Mouse (Mus musculus) liver, adult 2 months (tissue): Measurements from ENCODE around the gene Tex2. TPM values are rescaled to one million over a fixed set of nuclear protein-coding genes. Genes with fewer than 3 reads are reported as not detected.
"Not testable (repeated sequence)": the region's sequence is repeated elsewhere in the genome, so short reads cannot be mapped to it uniquely, and the experiment has no call there.

Experiments
- DNase-seq: peaks from one replicate; pipeline ENCODE4 v3.0.0-alpha.2; 2011; ENCODE audit warnings: low read depth, low spot score; ENCODE audit errors: extremely low read depth
- H3K27ac ChIP-seq: fragments of 200-500 bp; replicated peaks from 2 replicates; pipeline ENCODE4 v1.5.1; 2012; ENCODE audit warnings: low read depth, mild to moderate bottlenecking, control low read depth, inconsistent platforms, low read length; ENCODE audit not compliant: insufficient read depth
- H3K27me3 ChIP-seq: fragments of 200-500 bp; 2 replicates; pipeline ENCODE4 v1.6.1; 2012; ENCODE audit warnings: mild to moderate bottlenecking, moderate library complexity, low read length, inconsistent platforms; ENCODE audit not compliant: control insufficient read depth, insufficient read depth
- H3K36me3 ChIP-seq: fragments of 200-500 bp; 2 replicates; pipeline ENCODE4 v1.6.1; 2012; ENCODE audit warnings: low read length, inconsistent platforms; ENCODE audit not compliant: control insufficient read depth, insufficient read depth
- H3K4me1 ChIP-seq: fragments of 200-500 bp; 2 replicates; pipeline ENCODE4 v1.6.1; 2011; ENCODE audit warnings: low read length; ENCODE audit not compliant: control insufficient read depth, insufficient read depth
- H3K4me3 ChIP-seq: fragments of 200-500 bp; 2 replicates; pipeline ENCODE4 v1.5.1; 2011; ENCODE audit warnings: low read depth, mild to moderate bottlenecking, control low read depth, low read length, moderate library complexity; ENCODE audit not compliant: insufficient read depth
- H3K79me2 ChIP-seq: fragments of 200-500 bp; 2 replicates; pipeline ENCODE4 v1.6.1; 2012; ENCODE audit warnings: inconsistent platforms, mild to moderate bottlenecking, low read length, moderate library complexity; ENCODE audit not compliant: control insufficient read depth, insufficient read depth
- H3K9ac ChIP-seq: fragments of 200-500 bp; 2 replicates; pipeline ENCODE4 v1.6.1; 2012; ENCODE audit warnings: low read depth, mild to moderate bottlenecking, control low read depth, inconsistent platforms, low read length
- CTCF ChIP-seq: fragments of 200-500 bp; IDR thresholded peaks from 2 replicates; pipeline ENCODE4 v1.5.1; 2011; ENCODE audit warnings: low read depth, low read length, control low read depth
- POLR2A ChIP-seq: fragments of 200-500 bp; IDR thresholded peaks from 2 replicates; pipeline ENCODE4 v1.6.1; 2011; ENCODE audit warnings: low read length, control low read depth; ENCODE audit not compliant: insufficient read depth; ENCODE audit errors: extremely low read depth
- WGBS: fragments of 180-500 bp; shearing (Covaris S2); methylation state at CpG from one replicate; pipeline ENCODE4 v1.1.7; 2018; 5-methylcytosine and 5-hydroxymethylcytosine counted together
- polyA plus RNA-seq: library from polyadenylated mRNA; depleted of rRNA; stranded (reverse); fragments of >200 nt; gene quantifications from 2 replicates; pipeline ENCODE4 v1.2.3, GENCODE M21; 2012
- total RNA-seq: library from RNA; depleted of rRNA; stranded (reverse); fragments of >200 nt; gene quantifications from 2 replicates; pipeline ENCODE4 v1.2.3, GENCODE M21; 2014

The Tex2 gene
- total and polyA plus RNA-seq, 2 experiments: 45.3 to 60.4 TPM

GRCm38 (mm10) chr11:106633456-106633855, 20.2 kb upstream of the Tex2 start:
- DNase-seq: no peak
- Histone ChIP-seq H3K36me3 (no peaks in the 10 kb centered on the region), H3K9ac (no peak overlapping the region), H3K79me2 (no peaks in the 10 kb centered on the region), H3K27me3 (no peaks in the 10 kb centered on the region), H3K27ac (no peak overlapping the region), H3K4me3 (no peak overlapping the region), H3K4me1 (no peaks in the 10 kb centered on the region)
- TF ChIP-seq POLR2A: no peak
- TF ChIP-seq CTCF: no peak
- 95% methylated on average over 2 of the region's 2 CpGs for whole genome bisulfite sequencing

- no peaks in the 10 kb centered on the region for H3K27me3 ChIP-seq
- H3K79me2 ChIP-seq: no peaks in the 10 kb centered on the region
- no peak overlapping the region for H3K9ac ChIP-seq
- H3K4me3 ChIP-seq: no peak overlapping the region
- H3K27ac ChIP-seq: no peak overlapping the region
- peak; percentile 58 for DNase-seq
- no peaks in the 10 kb centered on the region for H3K36me3 ChIP-seq
- peak; percentile 67; the same call in 1 of the 2 replicates for TF ChIP-seq CTCF
- no peak for TF ChIP-seq POLR2A
- 14% methylated on average over 6 of the region's 6 CpGs for WGBS
- peaks cover 5% of the 10 kb centered on the region; the same call in 1 of the 2 replicates for H3K4me1 ChIP-seq
Measured at GRCm38 (mm10) chr11:106627692-106628091, 14.5 kb upstream of the Tex2 start.

GRCm38 (mm10) chr11:106625577-106625976, 12.4 kb upstream of the Tex2 start:
- DNase-seq: peak; percentile 62
- Histone ChIP-seq H3K9ac (no peak overlapping the region), H3K4me1 (peaks cover 5% of the 10 kb centered on the region; the same call in 1 of the 2 replicates), H3K79me2 (no peaks in the 10 kb centered on the region), H3K27me3 (no peaks in the 10 kb centered on the region), H3K36me3 (no peaks in the 10 kb centered on the region), H3K4me3 (no peak overlapping the region), H3K27ac (no peak overlapping the region)
- TF ChIP-seq CTCF (peak; percentile 71), POLR2A (no peak)
- WGBS: 22% methylated on average over 3 of the region's 3 CpGs

- peak; percentile 77 for DNase-seq
- Histone ChIP-seq H3K4me1 (peaks cover 5% of the 10 kb centered on the region; the same call in 1 of the 2 replicates), H3K79me2 (no peaks in the 10 kb centered on the region), H3K9ac (no peak overlapping the region), H3K27me3 (no peaks in the 10 kb centered on the region), H3K36me3 (no peaks in the 10 kb centered on the region), H3K27ac (no peak overlapping the region), H3K4me3 (no peak overlapping the region)
- 29% methylated on average over 2 of the region's 2 CpGs for WGBS
- TF ChIP-seq POLR2A (no peak), CTCF (no peak)
Measured at GRCm38 (mm10) chr11:106623629-106624028, 10.4 kb upstream of the Tex2 start.

- no peak for DNase-seq
- 91% methylated on average over 8 of the region's 8 CpGs for WGBS
- no peaks in the 10 kb centered on the region for H3K36me3 ChIP-seq
- TF ChIP-seq POLR2A (no peak), CTCF (no peak)
- no peak overlapping the region for H3K27ac ChIP-seq
- H3K27me3 ChIP-seq: no peaks in the 10 kb centered on the region
- no peak overlapping the region for H3K9ac ChIP-seq
- H3K79me2 ChIP-seq: no peaks in the 10 kb centered on the region
- peaks cover 4% of the 10 kb centered on the region; the same call in 1 of the 2 replicates for H3K4me1 ChIP-seq
- H3K4me3 ChIP-seq: no peak overlapping the region
Measured at GRCm38 (mm10) chr11:106622056-106622455, 8.8 kb upstream of the Tex2 start.

- H3K4me3 ChIP-seq, H3K36me3 ChIP-seq, H3K27ac ChIP-seq, H3K9ac ChIP-seq, H3K4me1 ChIP-seq, H3K79me2 ChIP-seq, H3K27me3 ChIP-seq, DNase-seq: not testable (repeated sequence)
- 91% methylated on average over 4 of the region's 4 CpGs for WGBS
Measured at GRCm38 (mm10) chr11:106618768-106619167, 5.5 kb upstream of the Tex2 start.
